Mouse (Mus musculus) inflammation-experienced regulatory T-cells, adult 6 months (primary cell): ENCODE measurements around the gene Cfl1. TPM values are rescaled to one million over a fixed set of nuclear protein-coding genes. Genes with fewer than 3 reads are reported as not detected.

Source experiments
- ATAC-seq: one replicate; pipeline ENCODE4 v1.8.0; 2017
- polyA plus RNA-seq, 3 experiments: library from polyadenylated mRNA; unstranded; fragments of 100-300 nt; shearing (Covaris generic); gene quantifications; one replicate each; pipeline ENCODE4 v1.2.1; 2017

The Cfl1 gene
- polyA plus RNA-seq, 3 experiments from 2014 or later, result 1,933 to 3,699 (median 2,060) TPM

DNA sequence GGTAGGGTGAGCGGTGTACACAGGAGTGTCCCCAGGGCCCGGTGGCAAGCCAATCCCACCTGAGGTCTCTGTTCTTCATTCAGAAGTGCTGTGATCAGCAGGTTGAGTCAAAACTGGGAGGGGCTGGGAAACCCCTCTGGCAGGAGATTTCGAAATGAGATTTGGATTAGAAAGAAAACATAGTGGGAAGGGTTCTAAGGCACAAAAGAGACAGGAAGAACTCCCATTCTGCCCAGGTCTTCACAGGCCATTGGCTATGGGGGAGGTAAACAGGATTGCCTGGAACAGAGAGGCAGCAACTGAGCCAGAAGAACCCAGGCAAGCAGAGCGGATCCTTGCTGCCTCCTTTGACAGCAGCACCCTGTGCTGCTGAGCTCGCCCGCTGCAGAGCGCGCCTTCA, 48.5 kb downstream of the Cfl1 start:
- ATAC-seq, result no peak

DNA sequence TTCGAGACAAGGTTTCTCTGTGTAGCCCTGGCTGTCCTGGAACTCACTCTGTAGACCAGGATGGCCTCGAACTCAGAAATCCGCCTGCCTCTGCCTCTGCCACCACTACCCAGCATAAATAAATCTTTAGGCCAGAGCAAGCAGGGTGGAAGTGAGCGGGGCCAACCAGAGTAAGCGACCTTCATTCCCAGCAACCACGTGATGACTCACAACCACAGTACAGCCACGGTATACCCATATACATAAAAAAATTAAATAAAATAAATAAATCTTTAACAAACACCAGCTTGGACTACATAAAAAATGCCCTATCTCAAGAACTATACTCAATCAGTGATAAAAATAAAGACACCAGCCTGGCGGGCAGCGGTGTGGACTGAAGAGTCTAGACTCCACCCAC, 53.1 kb downstream of the Cfl1 start:
- ATAC-seq, result no peak

GRCm38 (mm10) chr19:5544031-5544430, 53.8 kb downstream of the Cfl1 start:
- no peak for ATAC-seq

Other genes with a start within 250 kb of the Cfl1 start
- 10 to 100 TPM; 11.8 to 19.8 (median 19.2) TPM for gene Pacs1, start 217.3 kb upstream of the Cfl1 start, polyA plus RNA-seq
- 100 to 1,000 TPM; 316 to 410 (median 348) TPM for gene Sf3b2, start 195.0 kb upstream of the Cfl1 start, polyA plus RNA-seq
- under 1 TPM in 1 of 3 experiments, not detected in 2; 0.15 TPM for gene Gal3st3, start 192.1 kb upstream of the Cfl1 start, polyA plus RNA-seq
- not detected for gene Catsper1, start 154.7 kb upstream of the Cfl1 start, polyA plus RNA-seq
- gene Cst6, start 140.9 kb upstream of the Cfl1 start, polyA plus RNA-seq, result 10 to 100 TPM in 1 of 3 experiments, 1 to 10 TPM in 2; 3.1 to 11.4 (median 5.6) TPM
- 10 to 100 TPM; 45.7 to 58.4 (median 53.4) TPM for gene Eif1ad, start 123.7 kb upstream of the Cfl1 start, polyA plus RNA-seq
- 100 to 1,000 TPM; 233 to 353 (median 259) TPM for gene Banf1, start 123.3 kb upstream of the Cfl1 start, polyA plus RNA-seq
- 10 to 100 TPM; 20.3 to 38.4 (median 27.8) TPM for gene Sart1, start 101.8 kb upstream of the Cfl1 start, polyA plus RNA-seq
- not detected for gene Tsga10ip, start 87.9 kb upstream of the Cfl1 start, polyA plus RNA-seq
- gene Drap1, start 65.5 kb upstream of the Cfl1 start, polyA plus RNA-seq, result 10 to 100 TPM; 43.1 to 54.2 (median 47.1) TPM
- 10 to 100 TPM; 14.5 to 28.0 (median 21.2) TPM for gene AI837181, start 65.3 kb upstream of the Cfl1 start, polyA plus RNA-seq
- not detected for gene Fosl1, start 42.9 kb upstream of the Cfl1 start, polyA plus RNA-seq
- under 1 TPM; 0.47 to 0.74 (median 0.65) TPM for gene Ccdc85b, start 32.6 kb upstream of the Cfl1 start, polyA plus RNA-seq
- 100 to 1,000 TPM in 2 of 3 experiments, 10 to 100 TPM in 1; 64.2 to 112 (median 105) TPM for gene Fibp, start 29.8 kb upstream of the Cfl1 start, polyA plus RNA-seq
- 100 to 1,000 TPM; 168 to 249 (median 216) TPM for gene Ctsw, start 21.9 kb upstream of the Cfl1 start, polyA plus RNA-seq
- gene Efemp2, start 16.5 kb upstream of the Cfl1 start, polyA plus RNA-seq, result 1 to 10 TPM; 2.9 to 4.3 (median 3.8) TPM
- 10 to 100 TPM; 34.4 to 61.6 (median 36.6) TPM for gene Mus81, start 2.1 kb upstream of the Cfl1 start, polyA plus RNA-seq
- gene 1700020D05Rik, start 13.3 kb downstream of the Cfl1 start, polyA plus RNA-seq, result under 1 TPM; 0.44 to 0.82 (median 0.70) TPM
- 10 to 100 TPM; 11.7 to 26.7 (median 20.0) TPM for gene Snx32, start 20.1 kb downstream of the Cfl1 start, polyA plus RNA-seq
- not detected for gene Ovol1, start 70.2 kb downstream of the Cfl1 start, polyA plus RNA-seq
- gene Ap5b1, start 77.6 kb downstream of the Cfl1 start, polyA plus RNA-seq, result 1 to 10 TPM; 5.8 to 7.4 (median 6.5) TPM
- 100 to 1,000 TPM in 1 of 3 experiments, 10 to 100 TPM in 2; 40.8 to 104 (median 97.1) TPM for gene Rnaseh2c, start 111.4 kb downstream of the Cfl1 start, polyA plus RNA-seq
- 10 to 100 TPM; 34.5 to 46.1 (median 42.4) TPM for gene Kat5, start 119.8 kb downstream of the Cfl1 start, polyA plus RNA-seq
- gene Rela, start 147.0 kb downstream of the Cfl1 start, polyA plus RNA-seq, result 100 to 1,000 TPM in 2 of 3 experiments, 10 to 100 TPM in 1; 95.8 to 144 (median 126) TPM
- 10 to 100 TPM; 23.3 to 28.7 (median 25.0) TPM for gene Sipa1, start 173.3 kb downstream of the Cfl1 start, polyA plus RNA-seq
- 1 to 10 TPM; 6.6 to 8.7 (median 7.8) TPM for gene Map3k11, start 198.3 kb downstream of the Cfl1 start, polyA plus RNA-seq
- gene Pcnx3, start 198.5 kb downstream of the Cfl1 start, polyA plus RNA-seq, result 10 to 100 TPM; 14.8 to 26.0 (median 21.1) TPM
- 1 to 10 TPM; 1.5 to 5.7 (median 2.6) TPM for gene Kcnk7, start 213.9 kb downstream of the Cfl1 start, polyA plus RNA-seq
- gene Ehbp1l1, start 235.9 kb downstream of the Cfl1 start, polyA plus RNA-seq, result 10 to 100 TPM; 12.5 to 43.4 (median 19.4) TPM
- 10 to 100 TPM; 13.0 to 57.6 (median 36.1) TPM for gene Fam89b, start 239.2 kb downstream of the Cfl1 start, polyA plus RNA-seq